Mouse (Mus musculus) midbrain, embryonic 13.5 days (tissue): ENCODE measurements around the gene Bicd2. TPM values are rescaled to one million over a fixed set of nuclear protein-coding genes. Genes with fewer than 3 reads are reported as not detected.

ENCODE experiments used
- ATAC-seq: fragments of 200-750 bp; cut with Nextera tagmentation; 2 replicates; pipeline ENCODE4 v1.8.0; 2017; ENCODE audit warnings: mild to moderate bottlenecking, moderate TSS enrichment, moderate library complexity
- H3K27ac ChIP-seq: fragments of 300-500 bp; sonication (generic); 2 replicates; pipeline ENCODE4 v1.5.1; 2015; ENCODE audit warnings: inconsistent platforms, mild to moderate bottlenecking, moderate library complexity
- H3K27me3 ChIP-seq: fragments of 300-500 bp; sonication (generic); 2 replicates; pipeline ENCODE4 v1.6.1; 2015; ENCODE audit warnings: mild to moderate bottlenecking, inconsistent platforms
- H3K36me3 ChIP-seq: fragments of 300-500 bp; sonication (generic); 2 replicates; pipeline ENCODE4 v1.6.1; 2015; ENCODE audit warnings: mild to moderate bottlenecking, inconsistent platforms
- H3K4me1 ChIP-seq: fragments of 300-500 bp; sonication (generic); replicated peaks from 2 replicates; pipeline ENCODE4 v1.6.1; 2015; ENCODE audit warnings: inconsistent platforms
- H3K4me2 ChIP-seq: fragments of 300-500 bp; sonication (generic); replicated peaks from 2 replicates; pipeline ENCODE4 v1.6.1; 2015; ENCODE audit warnings: moderate library complexity, mild to moderate bottlenecking, inconsistent platforms
- H3K4me3 ChIP-seq: fragments of 300-500 bp; sonication (generic); replicated peaks from 2 replicates; pipeline ENCODE4 v1.5.1; 2015; ENCODE audit warnings: mild to moderate bottlenecking, inconsistent platforms
- H3K9ac ChIP-seq: fragments of 300-500 bp; sonication (generic); replicated peaks from 2 replicates; pipeline ENCODE4 v1.6.1; 2015; ENCODE audit warnings: mild to moderate bottlenecking, inconsistent platforms
- H3K9me3 ChIP-seq: fragments of 300-500 bp; sonication (generic); 2 replicates; pipeline ENCODE4 v1.6.1; 2016; ENCODE audit warnings: mild to moderate bottlenecking, inconsistent platforms
- WGBS: fragments of 180-500 bp; shearing (Covaris S2); methylation state at CpG from one replicate; pipeline ENCODE4 v1.1.7; 2015; 5-methylcytosine and 5-hydroxymethylcytosine counted together
- polyA plus RNA-seq: library from polyadenylated mRNA; unstranded; fragments of >200 nt; fragmentation: Nextera tagmentation; extraction: Ambion mirVana; gene quantifications from 2 replicates; pipeline ENCODE4 v1.2.1, GENCODE M21; 2015

Bicd2 gene
- polyA plus RNA-seq, 1 experiment from 2014 or later = 26.6 TPM

GRCm38 (mm10) chr13:49353422-49353821 lies 12.0 kb downstream of the Bicd2 start:
- peaks cover 40% of the 10 kb centered on the region for H3K4me1 ChIP-seq

DNA sequence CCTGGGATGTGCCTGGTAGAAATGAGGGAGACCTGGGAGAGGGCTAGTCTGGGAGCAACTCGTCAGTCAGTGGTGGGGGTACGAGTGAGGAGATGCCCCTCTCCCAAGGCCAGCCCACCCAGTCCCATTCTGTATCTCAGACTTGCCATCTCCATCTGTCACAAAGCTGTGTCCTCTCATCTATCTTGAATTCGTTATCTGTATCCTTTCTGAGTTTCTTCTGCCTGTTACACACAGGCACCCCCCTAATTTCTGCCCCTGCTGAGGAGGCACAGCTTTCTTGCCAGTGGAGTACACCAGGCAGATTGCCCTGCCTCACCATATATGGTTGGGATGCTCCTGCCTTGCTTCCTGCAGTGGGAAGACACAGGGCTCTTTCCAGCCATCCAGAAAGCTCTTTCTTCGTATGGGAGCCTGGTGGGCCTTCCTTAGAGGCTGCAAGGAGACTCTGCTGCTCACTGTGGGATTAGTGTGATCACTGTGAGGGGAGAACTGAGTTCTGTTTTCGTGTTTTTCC lies 12.7 kb downstream of the Bicd2 start:
- Histone ChIP-seq H3K4me1 (peaks cover 37% of the 10 kb centered on the region), H3K4me2 (no peak overlapping the region), H3K4me3 (no peak overlapping the region), H3K27ac (no peak overlapping the region; the same call in 1 of the 2 replicates), H3K9me3 (no peaks in the 10 kb centered on the region), H3K27me3 (no peaks in the 10 kb centered on the region), H3K9ac (no peak overlapping the region), H3K36me3 (peaks cover 15% of the 10 kb centered on the region)
- ATAC-seq = no peak
- 73% methylated on average over 5 of the region's 5 CpGs for WGBS

More at GRCm38 (mm10) chr13:49353422-49353821, 12.0 kb downstream of the Bicd2 start:
- no peak for ATAC-seq
- Histone ChIP-seq H3K9ac (no peak overlapping the region), H3K27me3 (no peaks in the 10 kb centered on the region), H3K27ac (no peak overlapping the region), H3K9me3 (no peaks in the 10 kb centered on the region), H3K4me2 (no peak overlapping the region), H3K36me3 (peaks cover 15% of the 10 kb centered on the region), H3K4me3 (no peak overlapping the region)

DNA sequence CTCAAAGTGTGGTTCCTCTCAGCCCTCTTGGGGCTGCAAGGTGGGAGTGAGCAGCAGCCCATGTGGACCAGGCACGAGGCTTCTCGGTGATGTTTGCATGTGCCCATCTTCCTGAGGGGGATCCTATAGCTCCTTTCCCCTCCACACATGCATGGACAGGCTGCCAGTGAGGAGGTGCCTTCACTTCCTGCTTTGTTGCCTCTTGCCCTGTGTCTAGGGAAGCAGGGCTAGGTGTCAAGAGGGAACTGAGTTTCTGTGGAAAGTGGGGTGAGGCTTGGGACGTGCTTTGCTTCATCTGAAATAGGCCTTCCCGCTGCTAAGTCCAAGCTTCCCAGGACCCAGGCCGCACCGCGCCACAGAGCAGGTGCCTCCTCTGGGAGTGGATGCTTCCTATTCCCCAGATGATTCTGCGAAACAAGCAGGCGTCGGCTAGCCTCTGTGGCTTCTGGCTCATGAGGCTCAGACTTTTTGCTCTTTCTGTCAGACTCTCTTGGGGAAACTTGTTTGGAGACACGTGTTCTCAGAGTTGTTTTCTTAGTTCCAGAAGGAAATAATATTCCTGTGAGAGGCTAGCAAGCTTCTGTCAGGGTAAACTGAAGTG lies 14.2 kb downstream of the Bicd2 start:
- no peak for ATAC-seq
- Histone ChIP-seq H3K4me2 (no peak overlapping the region), H3K4me3 (no peak overlapping the region), H3K27ac (no peak overlapping the region), H3K36me3 (peaks cover 15% of the 10 kb centered on the region), H3K9ac (no peak overlapping the region), H3K4me1 (peaks cover 33% of the 10 kb centered on the region), H3K9me3 (no peaks in the 10 kb centered on the region), H3K27me3 (no peaks in the 10 kb centered on the region)
- WGBS = 84% methylated on average over 11 of the region's 11 CpGs

- 74% methylated on average over 7 of the region's 7 CpGs for WGBS
- Histone ChIP-seq H3K9me3 (no peaks in the 10 kb centered on the region), H3K9ac (no peak overlapping the region), H3K27me3 (no peaks in the 10 kb centered on the region), H3K4me3 (no peak overlapping the region), H3K36me3 (peaks cover 15% of the 10 kb centered on the region), H3K4me2 (no peak overlapping the region), H3K27ac (no peak overlapping the region), H3K4me1 (peaks cover 38% of the 10 kb centered on the region)
- ATAC-seq = no peak
These were observed 14.7 kb downstream of the Bicd2 start for GRCm38 (mm10) chr13:49356090-49356489.

GRCm38 (mm10) chr13:49357367-49358026 lies 16.1 kb downstream of the Bicd2 start:
- no peak for ATAC-seq
- Histone ChIP-seq H3K4me3 (no peak overlapping the region), H3K9me3 (no peaks in the 10 kb centered on the region), H3K36me3 (peaks cover 15% of the 10 kb centered on the region), H3K4me2 (no peak overlapping the region), H3K27me3 (no peaks in the 10 kb centered on the region), H3K27ac (no peak overlapping the region), H3K9ac (no peak overlapping the region), H3K4me1 (peaks cover 35% of the 10 kb centered on the region)
- WGBS = 95% methylated on average over 8 of the region's 8 CpGs

DNA sequence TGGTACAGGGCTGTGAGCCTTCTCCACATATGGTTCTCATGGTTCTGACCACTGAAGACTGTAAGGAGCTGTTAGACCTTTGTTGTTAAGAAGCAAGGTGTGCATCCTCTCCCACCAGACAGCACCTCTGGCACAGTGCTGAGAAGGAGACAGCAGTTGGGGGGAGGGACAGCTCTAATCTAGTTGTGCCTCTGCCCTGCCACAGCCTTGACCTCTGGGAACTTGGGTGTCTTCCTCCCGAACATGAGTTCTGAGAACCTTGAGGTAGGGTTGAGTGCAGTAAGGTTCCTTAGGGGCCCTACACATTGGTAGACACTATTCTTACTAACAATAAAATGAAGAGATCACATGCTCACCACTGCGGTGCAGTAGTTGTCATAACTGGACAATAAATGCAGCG lies 16.8 kb downstream of the Bicd2 start:
- H3K4me1 ChIP-seq = peaks cover 33% of the 10 kb centered on the region
- peaks cover 15% of the 10 kb centered on the region for H3K36me3 ChIP-seq

GRCm38 (mm10) chr13:49360906-49361406 lies 19.6 kb downstream of the Bicd2 start:
- no peak overlapping the region for H3K9ac ChIP-seq
- H3K27me3 ChIP-seq = no peaks in the 10 kb centered on the region
- peaks cover 27% of the 10 kb centered on the region for H3K4me1 ChIP-seq
- ATAC-seq = no peak
- no peaks in the 10 kb centered on the region for H3K9me3 ChIP-seq
- no peak overlapping the region for H3K27ac ChIP-seq
- no peak overlapping the region for H3K4me3 ChIP-seq
- H3K36me3 ChIP-seq = peaks cover 15% of the 10 kb centered on the region
- H3K4me2 ChIP-seq = no peak overlapping the region
- WGBS = 45% methylated on average over 3 of the region's 3 CpGs

More for the DNA sequence above, 16.8 kb downstream of the Bicd2 start:
- no peak overlapping the region for H3K4me2 ChIP-seq
- H3K27me3 ChIP-seq = no peaks in the 10 kb centered on the region
- 98% methylated on average over 3 of the region's 3 CpGs for WGBS
- no peak overlapping the region for H3K4me3 ChIP-seq
- no peaks in the 10 kb centered on the region for H3K9me3 ChIP-seq
- ATAC-seq = no peak
- H3K27ac ChIP-seq = no peak overlapping the region
- H3K9ac ChIP-seq = no peak overlapping the region

DNA sequence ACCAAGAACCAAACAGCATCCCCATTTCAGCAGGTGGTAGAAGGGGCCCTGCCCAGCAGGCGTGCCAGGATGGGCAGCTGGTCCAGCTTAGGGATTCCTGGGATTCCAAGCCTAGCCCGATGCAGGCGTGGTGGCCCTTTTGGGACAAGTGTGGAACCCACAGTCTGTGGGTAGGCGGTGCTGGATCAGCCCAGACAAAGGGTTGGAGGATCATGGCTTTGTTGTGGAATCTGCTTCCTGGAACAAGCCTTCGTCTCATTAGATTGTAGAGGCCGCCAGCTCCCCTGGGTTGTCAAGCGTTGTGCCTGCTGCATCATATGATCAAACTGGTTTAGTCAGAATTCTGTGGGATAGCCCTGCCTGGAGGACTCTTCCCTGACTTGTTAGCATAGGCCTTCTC lies 21.0 kb downstream of the Bicd2 start:
- Histone ChIP-seq H3K4me3 (no peak overlapping the region), H3K27ac (no peak overlapping the region), H3K36me3 (peaks cover 4% of the 10 kb centered on the region), H3K4me2 (no peak overlapping the region), H3K9ac (no peak overlapping the region), H3K4me1 (peaks cover 37% of the 10 kb centered on the region), H3K27me3 (no peaks in the 10 kb centered on the region), H3K9me3 (no peaks in the 10 kb centered on the region)
- 62% methylated on average over 7 of the region's 7 CpGs for WGBS
- 0 out of 2 replicates have a peak, but pooled peaks have one; percentile 31 for ATAC-seq

GRCm38 (mm10) chr13:49362804-49363203 lies 21.4 kb downstream of the Bicd2 start:
- H3K36me3 ChIP-seq = peaks cover under 1% of the 10 kb centered on the region; the same call in 1 of the 2 replicates
- no peaks in the 10 kb centered on the region for H3K27me3 ChIP-seq
- H3K9me3 ChIP-seq = no peaks in the 10 kb centered on the region
- 87% methylated on average over 2 of the region's 2 CpGs for WGBS
- no peak overlapping the region for H3K9ac ChIP-seq
- H3K4me2 ChIP-seq = no peak overlapping the region
- peaks cover 41% of the 10 kb centered on the region for H3K4me1 ChIP-seq
- ATAC-seq = 0 out of 2 replicates have a peak, but pooled peaks have one; percentile 13
- H3K27ac ChIP-seq = no peak overlapping the region
- no peak overlapping the region for H3K4me3 ChIP-seq

DNA sequence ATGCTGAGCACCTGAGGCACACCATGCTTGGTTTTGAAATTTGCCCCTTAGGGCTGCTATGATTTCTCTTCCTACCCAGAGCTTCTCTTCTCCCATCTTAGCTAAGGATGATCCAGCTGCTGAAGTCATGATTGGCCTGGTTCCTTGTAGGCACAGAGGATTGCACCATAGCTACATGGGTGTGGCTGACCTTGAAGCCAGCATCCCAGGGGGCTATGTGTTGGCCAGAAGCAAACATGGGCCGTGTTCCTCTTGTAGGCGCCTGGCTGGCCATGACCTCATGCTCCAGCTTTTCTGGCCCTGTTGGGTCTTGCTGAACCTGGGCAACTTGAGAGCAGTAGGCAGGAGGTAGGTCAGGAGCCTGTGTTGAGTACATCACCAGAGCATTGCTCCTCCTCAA lies 23.3 kb downstream of the Bicd2 start:
- Histone ChIP-seq H3K27me3 (no peaks in the 10 kb centered on the region), H3K4me1 (peaks cover 45% of the 10 kb centered on the region), H3K36me3 (peaks cover 5% of the 10 kb centered on the region), H3K27ac (no peak overlapping the region), H3K9ac (no peak overlapping the region), H3K9me3 (no peaks in the 10 kb centered on the region), H3K4me2 (no peak overlapping the region), H3K4me3 (no peak overlapping the region)
- no peak for ATAC-seq
- WGBS = 93% methylated on average over 2 of the region's 2 CpGs

DNA sequence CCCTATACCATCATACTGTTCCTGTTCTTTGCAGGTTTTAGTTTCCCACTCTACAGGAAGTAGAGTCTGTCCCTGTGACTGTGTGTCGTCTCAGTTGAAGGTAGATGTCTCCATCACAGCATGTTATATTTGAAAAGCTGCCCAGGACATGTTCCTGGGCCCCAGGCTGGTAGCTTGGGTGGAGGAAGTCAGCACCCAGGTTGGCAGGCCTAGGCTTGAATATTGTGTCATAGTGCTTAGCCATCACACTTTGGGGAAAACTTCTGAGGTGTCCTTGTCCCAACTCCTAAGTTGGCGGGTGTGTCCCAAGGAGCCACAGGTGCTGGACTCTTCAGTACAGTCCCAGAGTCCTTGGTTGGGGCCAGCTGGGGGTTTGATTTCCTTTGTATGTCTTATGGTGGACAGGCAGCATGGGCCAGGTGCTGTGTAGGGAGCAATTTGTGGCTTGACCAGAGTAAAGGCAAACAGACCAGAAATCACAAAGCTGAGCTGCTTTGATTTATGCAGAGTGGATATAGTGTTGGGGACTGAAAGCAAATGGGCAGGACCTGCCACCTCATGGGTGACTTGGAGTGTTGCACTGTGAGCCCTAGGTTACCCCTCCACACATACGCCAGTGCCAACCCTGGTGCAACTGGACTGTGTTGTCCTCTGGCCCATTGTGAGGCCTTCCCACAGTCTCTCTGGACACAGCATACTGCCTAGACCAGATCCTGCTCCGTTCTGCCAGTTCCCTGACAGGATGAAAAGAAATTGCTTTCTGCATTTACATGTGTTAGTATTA lies 26.5 kb downstream of the Bicd2 start:
- Histone ChIP-seq H3K4me2 (no peak overlapping the region), H3K27ac (no peak overlapping the region), H3K4me1 (peaks cover 27% of the 10 kb centered on the region), H3K4me3 (no peak overlapping the region), H3K36me3 (peaks cover 32% of the 10 kb centered on the region), H3K9me3 (no peaks in the 10 kb centered on the region), H3K27me3 (no peaks in the 10 kb centered on the region), H3K9ac (no peak overlapping the region)
- no peak for ATAC-seq
- 90% methylated on average over 4 of the region's 4 CpGs for WGBS

DNA sequence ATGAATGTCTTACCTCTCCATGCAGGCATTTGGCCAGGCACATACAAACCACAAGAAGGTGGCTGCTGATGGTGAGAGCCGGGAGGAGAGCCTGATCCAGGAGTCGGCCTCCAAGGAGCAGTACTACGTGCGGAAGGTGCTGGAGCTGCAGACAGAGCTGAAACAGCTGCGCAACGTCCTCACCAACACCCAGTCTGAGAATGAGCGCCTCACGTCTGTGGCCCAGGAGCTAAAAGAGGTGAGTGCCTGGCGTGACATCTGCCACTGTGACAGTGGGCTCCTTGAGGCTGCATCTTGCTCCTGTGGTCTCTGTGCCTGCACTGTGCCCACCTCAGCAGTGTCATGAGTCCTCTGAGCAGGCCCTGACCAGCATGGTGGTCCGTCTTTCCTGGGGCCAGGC lies 28.0 kb downstream of the Bicd2 start:
- Histone ChIP-seq H3K4me2 (no peak overlapping the region), H3K27me3 (no peaks in the 10 kb centered on the region), H3K36me3 (peaks cover 35% of the 10 kb centered on the region), H3K4me3 (no peak overlapping the region), H3K4me1 (peaks cover 25% of the 10 kb centered on the region), H3K27ac (no peak overlapping the region), H3K9me3 (no peaks in the 10 kb centered on the region), H3K9ac (no peak overlapping the region)
- WGBS = 95% methylated on average over 10 of the region's 10 CpGs
- no peak for ATAC-seq
